Mouse (Mus musculus) CH12.LX (cell line): Measurements from ENCODE around the gene Tfr2. TPM values are rescaled to one million over a fixed set of nuclear protein-coding genes. Genes with fewer than 3 reads are reported as not detected.

Source experiments
- DNase-seq: peaks from one replicate; pipeline ENCODE4 v3.0.0-alpha.2; 2013; ENCODE audit errors: extremely low read depth
- H3K27ac ChIP-seq: 2 replicates; pipeline ENCODE4 v1.5.1; 2012; ENCODE audit warnings: low read depth, mild to moderate bottlenecking, control low read depth, moderate library complexity; ENCODE audit not compliant: insufficient read depth
- H3K27me3 ChIP-seq: replicated peaks from 2 replicates; pipeline ENCODE3; 2012; ENCODE audit warnings: inconsistent platforms
- H3K36me3 ChIP-seq, 2 experiments: replicated peaks in 1 of 2; 2 replicates each; pipeline versions ENCODE3 to v1.6.1; 2012; ENCODE audit warnings: inconsistent platforms in 1 of 2, low read length in 1 of 2, mild to moderate bottlenecking in 1 of 2, mixed read lengths in 1 of 2, moderate library complexity in 1 of 2; ENCODE audit not compliant: control insufficient read depth in 1 of 2, insufficient read depth in 1 of 2
- H3K4me1 ChIP-seq, 2 experiments: 2 replicates each; pipeline ENCODE4 v1.6.1; 2012; ENCODE audit warnings: inconsistent platforms in 1 of 2, moderate library complexity in 1 of 2; ENCODE audit not compliant: insufficient read depth in 2 of 2, control insufficient read depth in 1 of 2
- H3K4me2 ChIP-seq: 2 replicates; pipeline ENCODE4 v1.6.1; 2012; ENCODE audit warnings: low read depth, mild to moderate bottlenecking, control low read depth; ENCODE audit not compliant: poor library complexity, insufficient read depth, severe bottlenecking
- H3K4me3 ChIP-seq, 3 experiments: fragments of 150-350 bp in 1 of 3; sonication (generic) in 1 of 3; replicated peaks in 1 of 3; 2 replicates each; pipeline versions ENCODE3 to v1.5.1; 2011 to 2012; ENCODE audit warnings: low read depth in 2 of 3, low read length in 2 of 3, mild to moderate bottlenecking in 2 of 3, moderate library complexity in 2 of 3, control low read depth in 1 of 3, improper control_type of control experiment in 1 of 3, inconsistent platforms in 1 of 3, mixed read lengths in 1 of 3; ENCODE audit not compliant: poor library complexity in 1 of 3
- H3K79me2 ChIP-seq: replicated peaks from 2 replicates; pipeline ENCODE4 v1.6.1; 2012; ENCODE audit warnings: mild to moderate bottlenecking, moderate library complexity; ENCODE audit not compliant: control insufficient read depth, poor library complexity, insufficient read depth, severe bottlenecking; ENCODE audit errors: extremely low read depth
- H3K9ac ChIP-seq: 2 replicates; pipeline ENCODE4 v1.6.1; 2012; ENCODE audit warnings: low read depth, mild to moderate bottlenecking, control low read depth, moderate library complexity; ENCODE audit not compliant: insufficient read depth
- H3K9me3 ChIP-seq: replicated peaks from 2 replicates; pipeline ENCODE3; 2012; ENCODE audit warnings: low read length, inconsistent platforms, mixed read lengths
- CHD2 ChIP-seq: IDR thresholded peaks from 2 replicates; pipeline ENCODE4 v1.6.1; 2011; ENCODE audit warnings: low read length, improper control_type of control experiment
- CTCF ChIP-seq, 2 experiments: IDR thresholded peaks in 1 of 2; conservative IDR thresholded peaks in 1 of 2; 2 replicates each; pipeline ENCODE4 v1.5.1; 2011 to 2012; ENCODE audit warnings: low read depth in 2 of 2, low read length in 2 of 2, improper control_type of control experiment in 1 of 2, inconsistent platforms in 1 of 2, mild to moderate bottlenecking in 1 of 2, moderate library complexity in 1 of 2
- E2F4 ChIP-seq: IDR thresholded peaks from 2 replicates; pipeline ENCODE4 v1.6.1; 2011; ENCODE audit warnings: low read depth, low read length, improper control_type of control experiment; ENCODE audit not compliant: insufficient replicate concordance
- ELF1 ChIP-seq: IDR thresholded peaks from 2 replicates; pipeline ENCODE4 v1.6.1; 2014; ENCODE audit warnings: low read depth, mild to moderate bottlenecking, inconsistent platforms, low read length, improper control_type of control experiment
- EP300 ChIP-seq: IDR thresholded peaks from 2 replicates; pipeline ENCODE4 v1.6.1; 2011; ENCODE audit warnings: low read length, improper control_type of control experiment
- HCFC1 ChIP-seq: IDR thresholded peaks from 2 replicates; pipeline ENCODE4 v1.6.1; 2012; ENCODE audit warnings: low read depth, mild to moderate bottlenecking, inconsistent platforms, low read length, improper control_type of control experiment
- IRF4 ChIP-seq: IDR thresholded peaks from 2 replicates; pipeline ENCODE4 v1.6.1; 2014; ENCODE audit warnings: low read depth, mild to moderate bottlenecking, inconsistent platforms, low read length, improper control_type of control experiment
- JUND ChIP-seq: conservative IDR thresholded peaks from 2 replicates; pipeline ENCODE4 v1.6.1; 2011; ENCODE audit warnings: low read depth, low read length, improper control_type of control experiment
- MAZ ChIP-seq: IDR thresholded peaks from 2 replicates; pipeline ENCODE4 v1.6.1; 2012; ENCODE audit warnings: low read depth, mild to moderate bottlenecking, inconsistent platforms, low read length, improper control_type of control experiment, moderate library complexity
- MXI1 ChIP-seq: IDR thresholded peaks from 2 replicates; pipeline ENCODE4 v1.6.1; 2011; ENCODE audit warnings: mild to moderate bottlenecking, low read depth, low read length, improper control_type of control experiment
- MYC ChIP-seq: IDR thresholded peaks from 2 replicates; pipeline ENCODE4 v1.6.1; 2011; ENCODE audit warnings: low read depth, mild to moderate bottlenecking, improper control_type of control experiment, low read length
- NELFE ChIP-seq: IDR thresholded peaks from 2 replicates; pipeline ENCODE4 v1.6.1; 2011; ENCODE audit warnings: low read depth, low read length, improper control_type of control experiment
- NRF1 ChIP-seq: IDR thresholded peaks from 2 replicates; pipeline ENCODE4 v1.6.1; 2014; ENCODE audit warnings: low read depth, mild to moderate bottlenecking, inconsistent platforms, low read length, improper control_type of control experiment, moderate library complexity
- PAX5 ChIP-seq: IDR thresholded peaks from 2 replicates; pipeline ENCODE4 v1.6.1; 2012; ENCODE audit warnings: low read length, inconsistent platforms, mixed read lengths
- POLR2AphosphoS2 ChIP-seq: IDR thresholded peaks from 2 replicates; pipeline ENCODE4 v1.6.1; 2011; ENCODE audit warnings: low read depth, low read length, improper control_type of control experiment
- RAD21 ChIP-seq: IDR thresholded peaks from 2 replicates; pipeline ENCODE4 v1.6.1; 2011; ENCODE audit warnings: low read depth, mild to moderate bottlenecking, low read length, improper control_type of control experiment, moderate library complexity
- UBTF ChIP-seq: IDR thresholded peaks from 2 replicates; pipeline ENCODE4 v1.6.1; 2012; ENCODE audit warnings: low read depth, mild to moderate bottlenecking, inconsistent platforms, low read length, improper control_type of control experiment, moderate library complexity
- ZNF384 ChIP-seq: IDR thresholded peaks from 2 replicates; pipeline ENCODE4 v1.6.1; 2012; ENCODE audit warnings: low read depth, low read length, improper control_type of control experiment, inconsistent platforms
- dilution Hi-C: fragments of 300-500 bp; cut with MboI; formaldehyde crosslinking; loops from 2 replicates; pipeline ENCODE4 v1.14.3; 2020; ENCODE audit warnings: low sequenced_read_pairs; ENCODE audit not compliant: extremely low pct_unique_long_range_greater_than_20kb, extremely low pct_ligation_motif_present
- in situ Hi-C: fragments of 300-500 bp; cut with MboI; formaldehyde crosslinking; loops from 3 replicates; pipeline ENCODE4 v1.14.3; 2019; ENCODE audit warnings: low sequenced_read_pairs, low pct_ligation_motif_present, low pct_unique_long_range_greater_than_20kb, mixed read lengths
- polyA plus RNA-seq: library from polyadenylated mRNA; unstranded; fragments of >175 nt; gene quantifications from 2 replicates; pipeline ENCODE4 v1.2.1, GENCODE M21; 2012; ENCODE audit warnings: low read depth; ENCODE audit not compliant: insufficient read length
- total RNA-seq, 2 experiments: library from RNA; depleted of rRNA; stranded (reverse); fragments of 300-350 nt in 1 of 2; fragments of >200 nt in 1 of 2; gene quantifications; 2 replicates each; pipeline ENCODE4 v1.2.3; 2012 to 2014

The Tfr2 gene
- total and polyA plus RNA-seq, 3 experiments, result 0.67 to 2.2 (median 2.2) TPM

DNA sequence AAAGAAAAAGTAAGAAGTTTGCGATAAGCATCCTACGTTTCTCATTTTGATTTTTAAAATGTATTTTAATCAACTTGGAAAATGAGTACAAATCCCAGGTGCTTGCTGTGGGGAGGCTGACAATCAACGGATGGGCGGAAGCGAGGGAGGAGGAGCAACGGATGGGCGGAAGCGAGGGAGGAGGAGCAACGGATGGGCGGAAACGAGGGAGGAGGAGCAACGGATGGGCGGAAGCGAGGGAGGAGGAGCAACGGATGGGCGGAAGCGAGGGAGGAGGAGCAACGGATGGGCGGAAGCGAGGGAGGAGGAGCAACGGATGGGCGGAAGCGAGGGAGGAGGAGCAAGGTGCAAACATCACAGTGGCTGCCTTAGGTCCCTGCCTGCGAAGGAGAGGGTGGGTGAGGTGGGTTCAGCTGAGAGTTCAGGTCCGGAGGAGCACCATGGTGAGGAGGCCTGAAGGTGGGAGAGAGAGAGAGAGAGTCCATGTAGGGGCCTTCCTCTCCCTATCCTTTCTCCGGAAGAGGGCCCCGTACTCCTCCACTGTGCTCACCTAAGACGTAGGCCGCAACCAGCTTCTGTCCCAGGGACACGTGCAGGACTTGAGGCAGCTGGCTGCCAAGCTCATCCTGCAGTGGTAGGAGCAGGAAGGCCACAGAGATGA, 27.1 kb downstream of the Tfr2 start:
- H3K27me3 ChIP-seq, result no peaks in the 10 kb centered on the region
- no peak overlapping the region for H3K4me2 ChIP-seq
- TF ChIP-seq CTCF (conservative IDR thresholded peaks at IDR 0.05 in 1 of 2, IDR thresholded peaks at IDR 0.05 in 1 of 2; ENCODE audit: low read depth in 2 of 2, low read length in 2 of 2), result no peak
- TF ChIP-seq RAD21, result no peak
- TF ChIP-seq ELF1, result no peak
- TF ChIP-seq MYC, result no peak
- TF ChIP-seq POLR2AphosphoS2, result no peak
- TF ChIP-seq CHD2, result no peak
- H3K4me3 ChIP-seq, result no peak overlapping the region
- H3K4me1 ChIP-seq, result peaks cover 8 to 13% of the 10 kb centered on the region in 2 experiments
- H3K27ac ChIP-seq, result no peak overlapping the region
- no peak overlapping the region for H3K9ac ChIP-seq
- no peaks in the 10 kb centered on the region for H3K79me2 ChIP-seq
- H3K9me3 ChIP-seq, result no peaks in the 10 kb centered on the region
- in situ Hi-C loops (no loop called here), dilution Hi-C loops (no loop called here)
- peaks cover 12 to 22% of the 10 kb centered on the region in 2 experiments for H3K36me3 ChIP-seq
- no peak for DNase-seq

- in situ Hi-C loops (no loop called here), dilution Hi-C loops (no loop called here)
- DNase-seq, result no peak
- no peak overlapping the region for H3K9ac ChIP-seq
- H3K79me2 ChIP-seq, result peaks cover 2% of the 10 kb centered on the region; the same call in 1 of the 2 replicates
- no peaks in the 10 kb centered on the region for H3K27me3 ChIP-seq
- no peak overlapping the region for H3K4me2 ChIP-seq
- no peak overlapping the region for H3K27ac ChIP-seq
- H3K9me3 ChIP-seq, result no peaks in the 10 kb centered on the region
- no peak for TF ChIP-seq IRF4
- no peak for TF ChIP-seq JUND
- TF ChIP-seq MYC, result no peak
- no peak for TF ChIP-seq E2F4
- no peak for TF ChIP-seq NELFE
- no peak for TF ChIP-seq PAX5
- no peak for TF ChIP-seq EP300
- TF ChIP-seq HCFC1, result no peak
- TF ChIP-seq MXI1, result no peak
- TF ChIP-seq MAZ, result no peak
- TF ChIP-seq CTCF (conservative IDR thresholded peaks at IDR 0.05 in 1 of 2, IDR thresholded peaks at IDR 0.05 in 1 of 2; ENCODE audit: low read depth in 2 of 2, low read length in 2 of 2), result no peak
- no peak for TF ChIP-seq NRF1
- no peak for TF ChIP-seq CHD2
- no peak for TF ChIP-seq ZNF384
- no peak for TF ChIP-seq UBTF
- TF ChIP-seq, all 38 proteins: peak for 0
- H3K36me3 ChIP-seq, result peaks cover 12 to 22% of the 10 kb centered on the region in 2 experiments
- H3K4me1 ChIP-seq, result peaks cover 12 to 19% of the 10 kb centered on the region in 2 experiments
- H3K4me3 ChIP-seq, result no peak overlapping the region
Measured at GRCm38 (mm10) chr5:137597625-137598024, 28.0 kb downstream of the Tfr2 start.
